Mouse (Mus musculus) heart, postnatal 0 days (tissue): ENCODE measurements around the gene Aspm.

Experiments used
- CTCF ChIP-seq: IDR thresholded peaks from 2 replicates; pipeline ENCODE4 v1.5.1; 2016; ENCODE audit warnings: antibody characterized with exemption, control low read depth, low read depth
- EP300 ChIP-seq: IDR thresholded peaks from 2 replicates; pipeline ENCODE4 v1.6.1; 2016; ENCODE audit warnings: antibody characterized with exemption, low read depth

GRCm38 (mm10) chr1:139413465-139413864 lies 41.1 kb upstream of the Aspm start:
- TF ChIP-seq CTCF (no peak), EP300 (no peak)
